Comparison of ENCODE assay signal across 26 mouse cellular contexts in the genomic region with DNA sequence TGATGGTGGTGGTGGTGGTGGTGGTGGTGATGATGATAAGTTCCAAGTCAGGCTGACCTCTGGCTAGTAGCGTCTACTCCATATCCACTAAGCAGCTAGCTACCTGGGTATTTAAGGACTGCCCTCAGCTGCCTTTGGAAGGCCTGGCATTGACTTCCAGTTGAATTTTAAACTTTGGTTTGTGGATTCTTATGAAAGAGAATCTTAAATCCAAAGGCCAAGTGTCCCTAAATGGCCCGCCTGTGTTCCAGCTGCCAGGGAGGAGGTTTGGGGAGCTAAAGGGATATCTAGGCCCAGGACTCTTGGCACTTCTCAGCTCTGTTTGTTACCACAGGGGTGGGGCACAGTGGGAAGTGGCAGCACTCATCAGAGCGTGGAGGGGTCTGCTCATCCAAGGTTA.
A peak's percentile ranks its signal among the peaks of the same experiment; 100 is the strongest.
DNase-seq lines count a peak whose midpoint lies in the region; ATAC-seq lines count a peak whose summit lies in the region.
"Had no signal": no experiment of that assay in that cellular context is flagged by ENCODE, and none has a peak within 500 bp of the region (broad histone marks: within the 10 kb centered on the region; RNA-seq: fewer than 3 reads in every experiment).

No protein-coding gene starts in this region.

- no peaks in the 10 kb centered on the region for H3K4me1 ChIP-seq in kidney, embryonic 14.5 days (ENCODE audit: control insufficient read depth, insufficient read depth, low read length)
- H3K4me1 ChIP-seq: embryonic facial prominence, embryonic 12.5 days; hindbrain, embryonic 12.5 days; hindbrain, embryonic 15.5 days had no signal

- DNase-seq in kidney, adult 18-20 months, result peak; percentile 14
- peak; percentile 77 for DNase-seq in kidney, adult 9 months
- no peak for DNase-seq in kidney, postnatal 10 days
- peak; percentile 19 to 66 for DNase-seq in kidney, postnatal 25 days
- no peak for DNase-seq in retina, embryonic 14.5 days (ENCODE audit: low spot score)
- DNase-seq: adrenal gland, adult 2 months; adrenal gland, postnatal 14 days; B cell, adult 2 months; cerebellum, adult 11 months; cerebellum, adult 2 months; cerebellum, adult 9-11 months; cerebellum, postnatal 25 days; forebrain, postnatal 0 days; gastrocnemius, adult 2 months; gastrocnemius, postnatal 14 days; heart, adult 11 months had no signal

- no peaks in the 10 kb centered on the region for H3K27me3 ChIP-seq in kidney, embryonic 14.5 days (ENCODE audit: control insufficient read depth, insufficient read depth, low read length)
- H3K27me3 ChIP-seq: CH12.LX; embryonic facial prominence, embryonic 12.5 days; embryonic facial prominence, embryonic 15.5 days; hindbrain, embryonic 12.5 days; hindbrain, embryonic 15.5 days; Patski had no signal

- no peak for ATAC-seq in kidney, embryonic 14.5 days (ENCODE audit: low FRiP score, low TSS enrichment)
- ATAC-seq: forebrain, embryonic 14.5 days; forebrain, postnatal 0 days; Patski had no signal

- H3K9ac ChIP-seq in kidney, embryonic 14.5 days (ENCODE audit: low read depth, low read length), result no peak overlapping the region
- H3K9ac ChIP-seq: embryonic facial prominence, embryonic 12.5 days; embryonic facial prominence, embryonic 15.5 days; forebrain, postnatal 0 days; hindbrain, embryonic 12.5 days; hindbrain, embryonic 15.5 days had no signal

- H3K27ac ChIP-seq in kidney, embryonic 14.5 days (ENCODE audit: low read depth, low read length), result no peak overlapping the region
- H3K27ac ChIP-seq: embryonic facial prominence, embryonic 12.5 days; embryonic facial prominence, embryonic 15.5 days; gastrocnemius, adult 2 months; hindbrain, embryonic 12.5 days; hindbrain, embryonic 15.5 days had no signal

- H3K4me2 ChIP-seq in kidney, embryonic 14.5 days (replicated peaks; ENCODE audit: low read depth, low read length), result no peak overlapping the region
- H3K4me2 ChIP-seq: embryonic facial prominence, embryonic 12.5 days; embryonic facial prominence, embryonic 15.5 days; heart, embryonic 11.5 days; hindbrain, embryonic 12.5 days; hindbrain, embryonic 15.5 days had no signal

- no peaks in the 10 kb centered on the region for H3K9me3 ChIP-seq in kidney, embryonic 14.5 days (ENCODE audit: control insufficient read depth, low read length)
- H3K9me3 ChIP-seq: embryonic facial prominence, embryonic 12.5 days; embryonic facial prominence, embryonic 15.5 days; hindbrain, embryonic 15.5 days had no signal

- H3K36me3 ChIP-seq in kidney, embryonic 14.5 days (ENCODE audit: control insufficient read depth, insufficient read depth, low read length), result no peaks in the 10 kb centered on the region; the same call in 1 of the 2 replicates
- H3K36me3 ChIP-seq: G1E; hindbrain, embryonic 15.5 days had no signal

- WGBS in kidney, embryonic 14.5 days, result 90% methylated on average over 3 of the region's 3 CpGs

- no peak overlapping the region for H3K4me3 ChIP-seq in kidney, embryonic 14.5 days (ENCODE audit: low read length)
- H3K4me3 ChIP-seq: embryonic facial prominence, embryonic 12.5 days; embryonic facial prominence, embryonic 15.5 days; gastrocnemius, adult 2 months; hindbrain, embryonic 12.5 days; hindbrain, embryonic 15.5 days had no signal

Comparison
In these comparisons a context has a peak if more than half of its experiments do, and no peak if none do; other contexts are left out.
1. DNase-seq: peak in kidney, adult 18-20 months (single experiment), kidney, adult 9 months (single experiment) and kidney, postnatal 25 days (2 of 2); none in kidney, postnatal 10 days (single experiment) and retina, embryonic 14.5 days (single experiment).